Mouse (Mus musculus): ENCODE measurements around the gene Eml4. TPM values are rescaled to one million over a fixed set of nuclear protein-coding genes. Genes with fewer than 3 reads are reported as not detected.

Gene Eml4
- polyA plus RNA-seq, 1 experiment from 2014 or later = 31.7 TPM

DNA sequence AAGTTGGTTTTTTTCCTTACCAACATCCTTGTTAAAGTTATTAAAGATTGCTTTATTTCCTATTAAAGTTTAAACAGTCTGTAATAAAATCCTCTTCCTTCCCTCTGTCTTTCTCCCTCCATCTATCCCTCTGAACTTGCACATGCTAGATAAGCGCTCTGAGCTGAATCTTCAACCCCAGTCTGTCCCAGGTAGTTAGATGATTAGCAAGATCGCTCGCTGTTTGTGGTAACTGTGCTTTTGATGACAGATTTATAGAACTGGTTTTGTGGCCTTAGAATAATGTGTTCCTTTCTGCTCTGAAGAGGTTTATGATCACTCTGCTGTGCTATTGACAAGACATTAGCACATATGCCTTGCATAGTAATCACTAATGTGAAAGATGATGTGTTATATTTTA lies 25.1 kb downstream of the Eml4 start:
- H3K36me3 ChIP-seq (ENCODE audit: control insufficient read depth, insufficient read depth) = no peaks in the 10 kb centered on the region

DNA sequence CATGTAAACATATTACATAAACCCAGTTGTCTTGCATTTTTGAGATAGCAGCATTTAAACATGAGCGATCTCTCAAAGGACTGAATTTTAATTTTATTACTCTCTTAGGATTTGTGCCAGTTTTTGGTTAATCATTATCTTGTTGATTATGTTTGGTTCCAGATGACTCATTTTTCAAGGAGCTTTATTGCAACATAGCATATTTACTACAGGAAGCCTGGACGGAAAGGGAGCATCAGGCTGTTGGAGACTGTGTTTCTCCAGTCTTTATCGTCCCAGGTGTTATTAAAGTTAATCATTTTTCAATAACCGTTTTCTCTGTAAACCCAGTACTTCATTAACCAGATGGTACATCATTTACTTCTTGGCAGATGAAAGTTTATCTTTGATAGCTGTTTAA lies 26.1 kb downstream of the Eml4 start:
- H3K27ac ChIP-seq (ENCODE audit: low read length) = no peak overlapping the region
- no peak overlapping the region for H3K9ac ChIP-seq (replicated peaks; ENCODE audit: low read depth, low read length)
- no peaks in the 10 kb centered on the region for H3K9me3 ChIP-seq (ENCODE audit: control insufficient read depth, low read length)
- no peak for ATAC-seq
- H3K36me3 ChIP-seq (ENCODE audit: control insufficient read depth, insufficient read depth) = no peaks in the 10 kb centered on the region
- H3K4me3 ChIP-seq (replicated peaks; ENCODE audit: low read length) = no peak overlapping the region
- peaks cover 9% of the 10 kb centered on the region for H3K4me1 ChIP-seq (replicated peaks; ENCODE audit: control insufficient read depth, insufficient read depth, low read length)
- 70% methylated on average over 4 of the region's 4 CpGs for WGBS
- H3K4me2 ChIP-seq (ENCODE audit: low read length) = no peak overlapping the region
- no peaks in the 10 kb centered on the region for H3K27me3 ChIP-seq (replicated peaks; ENCODE audit: control insufficient read depth, insufficient read depth, low read length)

More for the DNA sequence above, 25.1 kb downstream of the Eml4 start:
- no peak overlapping the region for H3K9ac ChIP-seq (replicated peaks; ENCODE audit: low read depth, low read length)
- 92% methylated on average over 3 of the region's 3 CpGs for WGBS
- H3K4me2 ChIP-seq (ENCODE audit: low read length) = no peak overlapping the region
- peaks cover 9% of the 10 kb centered on the region for H3K4me1 ChIP-seq (replicated peaks; ENCODE audit: control insufficient read depth, insufficient read depth, low read length)
- no peak overlapping the region for H3K27ac ChIP-seq (ENCODE audit: low read length)
- ATAC-seq = no peak
- no peaks in the 10 kb centered on the region for H3K9me3 ChIP-seq (ENCODE audit: control insufficient read depth, low read length)
- no peaks in the 10 kb centered on the region for H3K27me3 ChIP-seq (replicated peaks; ENCODE audit: control insufficient read depth, insufficient read depth, low read length)
- no peak overlapping the region for H3K4me3 ChIP-seq (replicated peaks; ENCODE audit: low read length)

DNA sequence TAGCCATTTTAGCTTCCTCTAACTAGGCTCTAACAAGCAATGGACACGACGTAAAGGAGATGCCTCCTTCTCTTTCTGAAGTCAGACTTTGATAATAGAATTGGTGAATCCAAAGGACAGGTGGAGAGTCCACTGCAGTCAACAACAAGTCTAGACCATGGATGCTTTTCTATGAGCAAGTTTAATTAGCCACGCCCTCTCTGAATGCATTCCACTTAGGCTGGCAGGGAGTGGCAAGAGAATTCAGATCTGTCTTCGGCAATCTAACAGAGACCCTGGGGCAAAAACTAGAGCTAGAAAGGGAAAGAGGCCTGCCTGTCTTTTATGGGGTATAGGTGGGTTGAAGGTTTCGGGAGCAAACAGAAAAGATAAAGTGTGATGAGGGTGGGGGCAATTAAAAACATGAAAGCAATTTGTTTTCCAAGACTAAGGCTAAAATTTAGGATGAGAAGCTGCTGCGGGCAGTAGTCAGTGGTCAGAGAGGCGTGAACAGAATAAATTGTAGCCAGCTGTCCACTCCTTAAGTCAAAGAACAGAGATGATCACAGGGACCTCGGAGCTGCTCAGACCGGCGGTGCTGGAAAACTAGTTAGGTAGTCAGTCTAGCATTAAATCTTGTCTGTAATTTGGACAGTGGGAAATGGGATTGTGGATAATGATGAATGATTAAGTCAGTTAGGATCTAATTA lies 27.2 kb downstream of the Eml4 start:
- H3K4me1 ChIP-seq (replicated peaks; ENCODE audit: control insufficient read depth, insufficient read depth, low read length) = peaks cover 9% of the 10 kb centered on the region
- H3K27ac ChIP-seq (ENCODE audit: low read length) = no peak overlapping the region
- ATAC-seq = no peak
- H3K9me3 ChIP-seq (ENCODE audit: control insufficient read depth, low read length) = no peaks in the 10 kb centered on the region
- H3K4me2 ChIP-seq (ENCODE audit: low read length) = no peak overlapping the region
- WGBS = 64% methylated on average over 10 of the region's 10 CpGs
- H3K9ac ChIP-seq (replicated peaks; ENCODE audit: low read depth, low read length) = no peak overlapping the region
- H3K36me3 ChIP-seq (ENCODE audit: control insufficient read depth, insufficient read depth) = no peaks in the 10 kb centered on the region
- H3K4me3 ChIP-seq (replicated peaks; ENCODE audit: low read length) = no peak overlapping the region
- H3K27me3 ChIP-seq (replicated peaks; ENCODE audit: control insufficient read depth, insufficient read depth, low read length) = no peaks in the 10 kb centered on the region

DNA sequence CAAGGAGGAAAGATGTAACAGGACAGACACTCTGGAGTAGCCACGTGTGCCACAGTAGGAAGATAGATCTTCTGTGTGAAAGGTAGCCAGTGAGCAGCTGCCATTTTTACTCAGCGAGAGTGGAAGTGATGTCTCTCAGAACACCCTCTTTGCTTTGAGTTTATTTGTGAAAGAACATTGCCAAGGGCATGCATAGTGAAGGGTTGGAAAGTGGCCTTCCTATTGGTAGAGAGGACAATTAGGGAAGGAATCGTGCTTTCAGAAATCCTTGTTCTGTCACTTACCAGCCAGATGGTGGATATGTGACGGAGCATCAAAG lies 27.7 kb downstream of the Eml4 start:
- Histone ChIP-seq H3K4me1 (replicated peaks; ENCODE audit: control insufficient read depth, insufficient read depth, low read length) (peaks cover 9% of the 10 kb centered on the region), H3K27me3 (replicated peaks; ENCODE audit: control insufficient read depth, insufficient read depth, low read length) (no peaks in the 10 kb centered on the region), H3K9ac (replicated peaks; ENCODE audit: low read depth, low read length) (no peak overlapping the region), H3K9me3 (ENCODE audit: control insufficient read depth, low read length) (no peaks in the 10 kb centered on the region), H3K4me2 (ENCODE audit: low read length) (no peak overlapping the region), H3K4me3 (replicated peaks; ENCODE audit: low read length) (no peak overlapping the region), H3K36me3 (ENCODE audit: control insufficient read depth, insufficient read depth) (no peaks in the 10 kb centered on the region), H3K27ac (ENCODE audit: low read length) (no peak overlapping the region)
- 35% methylated on average over 4 of the region's 4 CpGs for WGBS
- peak; percentile 57; the same call in 1 of the 2 replicates for ATAC-seq

DNA sequence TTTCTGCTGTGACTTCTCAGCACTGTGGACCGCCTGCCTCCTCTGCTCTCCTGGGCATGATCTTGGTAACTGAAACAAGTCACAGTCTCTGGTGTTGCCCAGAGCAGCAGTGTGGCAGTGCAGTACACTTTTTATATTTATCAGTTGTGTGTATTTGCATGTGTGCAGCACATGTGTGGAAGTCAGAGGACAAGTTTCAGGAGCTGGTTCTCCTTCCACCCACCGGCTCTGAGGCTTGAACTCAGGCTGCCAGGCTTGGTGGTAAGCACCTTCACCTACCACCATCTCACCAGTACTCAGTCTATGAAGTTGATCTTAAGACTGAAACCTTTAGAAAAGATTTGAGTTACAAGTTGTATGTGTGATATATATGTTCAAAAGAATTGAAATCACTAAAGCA lies 28.6 kb downstream of the Eml4 start:
- H3K4me2 ChIP-seq (ENCODE audit: low read length) = no peak overlapping the region
- no peak for ATAC-seq
- no peaks in the 10 kb centered on the region for H3K27me3 ChIP-seq (replicated peaks; ENCODE audit: control insufficient read depth, insufficient read depth, low read length)
- H3K27ac ChIP-seq (ENCODE audit: low read length) = no peak overlapping the region
- no peak overlapping the region for H3K9ac ChIP-seq (replicated peaks; ENCODE audit: low read depth, low read length)
- H3K4me3 ChIP-seq (replicated peaks; ENCODE audit: low read length) = no peak overlapping the region
- H3K4me1 ChIP-seq (replicated peaks; ENCODE audit: control insufficient read depth, insufficient read depth, low read length) = peaks cover 9% of the 10 kb centered on the region
- 93% methylated on average over 2 of the region's 2 CpGs for WGBS
- no peaks in the 10 kb centered on the region for H3K9me3 ChIP-seq (ENCODE audit: control insufficient read depth, low read length)
- no peaks in the 10 kb centered on the region for H3K36me3 ChIP-seq (ENCODE audit: control insufficient read depth, insufficient read depth)

DNA sequence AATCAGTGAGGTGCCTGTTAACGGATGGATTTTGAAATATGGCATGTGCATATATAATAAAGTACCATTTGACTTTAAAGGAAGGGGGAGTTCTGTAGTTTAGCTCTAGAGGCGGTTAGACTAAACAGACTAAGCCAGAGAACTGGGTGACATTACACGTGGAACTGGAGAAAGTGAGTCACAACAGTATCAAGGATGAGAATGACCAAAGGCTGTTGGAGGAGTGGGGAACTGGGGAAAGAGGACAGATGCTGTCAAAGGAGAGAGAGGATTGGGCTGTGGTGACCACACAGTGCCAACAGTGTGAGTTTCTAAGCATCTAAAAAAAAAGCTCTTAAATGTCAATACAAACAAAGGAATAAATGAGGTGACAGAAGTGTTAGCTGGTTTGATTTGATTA lies 29.1 kb downstream of the Eml4 start:
- no peak overlapping the region for H3K4me2 ChIP-seq (ENCODE audit: low read length)
- H3K4me1 ChIP-seq (replicated peaks; ENCODE audit: control insufficient read depth, insufficient read depth, low read length) = peaks cover 9% of the 10 kb centered on the region
- no peak for ATAC-seq
- no peaks in the 10 kb centered on the region for H3K36me3 ChIP-seq (ENCODE audit: control insufficient read depth, insufficient read depth)
- WGBS = 75% methylated on average over 3 of the region's 3 CpGs
- no peaks in the 10 kb centered on the region for H3K27me3 ChIP-seq (replicated peaks; ENCODE audit: control insufficient read depth, insufficient read depth, low read length)
- no peak overlapping the region for H3K27ac ChIP-seq (ENCODE audit: low read length)
- no peak overlapping the region for H3K4me3 ChIP-seq (replicated peaks; ENCODE audit: low read length)
- H3K9me3 ChIP-seq (ENCODE audit: control insufficient read depth, low read length) = no peaks in the 10 kb centered on the region
- H3K9ac ChIP-seq (replicated peaks; ENCODE audit: low read depth, low read length) = no peak overlapping the region

DNA sequence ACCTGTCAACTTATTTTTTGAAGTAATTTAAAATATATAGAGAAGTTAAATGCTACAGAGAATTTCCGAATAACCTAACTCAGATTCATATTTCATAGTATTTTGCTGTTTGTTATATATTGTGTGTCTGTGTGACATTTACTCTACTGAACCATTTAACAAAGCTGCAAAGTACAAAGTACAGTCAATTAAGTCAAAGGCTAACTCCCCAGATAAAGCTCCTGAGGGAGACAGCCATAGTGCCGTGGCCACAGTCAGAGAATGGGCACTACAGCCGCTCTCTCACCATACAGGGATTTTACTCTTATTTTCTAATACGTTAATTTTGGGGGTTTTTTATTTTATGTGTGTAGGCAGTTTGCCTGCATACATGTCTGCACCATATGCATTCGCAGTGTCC lies 32.0 kb downstream of the Eml4 start:
- H3K27me3 ChIP-seq (replicated peaks; ENCODE audit: control insufficient read depth, insufficient read depth, low read length) = no peaks in the 10 kb centered on the region
- no peak for ATAC-seq
- no peaks in the 10 kb centered on the region for H3K9me3 ChIP-seq (ENCODE audit: control insufficient read depth, low read length)
- WGBS = 95% methylated on average over 5 of the region's 5 CpGs
- no peak overlapping the region for H3K27ac ChIP-seq (ENCODE audit: low read length)
- no peak overlapping the region for H3K4me3 ChIP-seq (replicated peaks; ENCODE audit: low read length)
- H3K36me3 ChIP-seq (ENCODE audit: control insufficient read depth, insufficient read depth) = no peaks in the 10 kb centered on the region
- peaks cover 8% of the 10 kb centered on the region for H3K4me1 ChIP-seq (replicated peaks; ENCODE audit: control insufficient read depth, insufficient read depth, low read length)
- H3K4me2 ChIP-seq (ENCODE audit: low read length) = no peak overlapping the region
- H3K9ac ChIP-seq (replicated peaks; ENCODE audit: low read depth, low read length) = no peak overlapping the region

DNA sequence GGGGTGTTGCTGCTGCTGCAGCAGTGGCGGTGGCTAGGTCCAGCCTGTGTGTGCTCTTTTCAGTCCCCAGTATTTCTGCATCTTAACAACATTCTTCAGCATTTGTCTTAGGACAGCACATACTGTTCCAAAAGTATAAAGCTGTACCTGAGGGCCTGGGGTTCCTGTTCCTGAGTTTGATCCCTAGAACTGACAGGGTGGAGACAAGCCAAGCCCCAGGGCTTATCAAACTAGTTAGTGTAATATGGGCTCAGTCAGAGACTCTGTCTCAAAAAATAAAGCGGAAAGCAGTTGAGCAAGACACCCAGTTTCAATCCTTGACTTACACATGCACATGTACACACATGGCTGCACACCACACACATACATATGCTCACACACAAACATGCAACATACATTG lies 34.2 kb downstream of the Eml4 start:
- no peaks in the 10 kb centered on the region for H3K9me3 ChIP-seq (ENCODE audit: control insufficient read depth, low read length)
- no peak overlapping the region for H3K9ac ChIP-seq (replicated peaks; ENCODE audit: low read depth, low read length)
- H3K4me2 ChIP-seq (ENCODE audit: low read length) = no peak overlapping the region
- no peaks in the 10 kb centered on the region for H3K27me3 ChIP-seq (replicated peaks; ENCODE audit: control insufficient read depth, insufficient read depth, low read length)
- H3K27ac ChIP-seq (ENCODE audit: low read length) = no peak overlapping the region
- WGBS = 94% methylated on average over 2 of the region's 2 CpGs
- H3K4me1 ChIP-seq (replicated peaks; ENCODE audit: control insufficient read depth, insufficient read depth, low read length) = no peaks in the 10 kb centered on the region
- no peaks in the 10 kb centered on the region for H3K36me3 ChIP-seq (ENCODE audit: control insufficient read depth, insufficient read depth)
- H3K4me3 ChIP-seq (replicated peaks; ENCODE audit: low read length) = no peak overlapping the region
- ATAC-seq = no peak

DNA sequence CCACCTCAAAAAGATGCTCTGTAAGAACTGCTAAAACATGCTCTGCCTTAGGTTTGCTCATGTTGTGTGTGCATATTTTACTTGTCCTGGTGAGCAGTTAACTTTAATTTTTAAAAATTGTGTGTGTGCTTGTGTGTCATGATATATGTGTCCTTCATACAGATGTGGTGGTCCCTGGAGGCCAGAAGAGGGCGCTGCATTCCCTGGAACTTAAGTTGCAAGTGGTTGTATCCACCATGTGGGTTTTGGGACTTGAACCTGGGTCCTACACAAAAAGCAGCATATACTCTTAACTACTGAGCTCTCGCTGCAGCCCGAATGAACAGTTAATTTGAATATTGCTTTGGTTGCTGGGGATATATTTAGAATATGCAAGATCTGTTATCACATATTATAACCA lies 36.4 kb downstream of the Eml4 start:
- Histone ChIP-seq H3K9me3 (ENCODE audit: control insufficient read depth, low read length) (no peaks in the 10 kb centered on the region), H3K27ac (ENCODE audit: low read length) (no peak overlapping the region), H3K4me1 (replicated peaks; ENCODE audit: control insufficient read depth, insufficient read depth, low read length) (no peaks in the 10 kb centered on the region), H3K4me2 (ENCODE audit: low read length) (no peak overlapping the region), H3K36me3 (ENCODE audit: control insufficient read depth, insufficient read depth) (no peaks in the 10 kb centered on the region), H3K9ac (replicated peaks; ENCODE audit: low read depth, low read length) (no peak overlapping the region), H3K4me3 (replicated peaks; ENCODE audit: low read length) (no peak overlapping the region), H3K27me3 (replicated peaks; ENCODE audit: control insufficient read depth, insufficient read depth, low read length) (no peaks in the 10 kb centered on the region)
- WGBS = 82% methylated on average over 3 of the region's 3 CpGs
- no peak for ATAC-seq

DNA sequence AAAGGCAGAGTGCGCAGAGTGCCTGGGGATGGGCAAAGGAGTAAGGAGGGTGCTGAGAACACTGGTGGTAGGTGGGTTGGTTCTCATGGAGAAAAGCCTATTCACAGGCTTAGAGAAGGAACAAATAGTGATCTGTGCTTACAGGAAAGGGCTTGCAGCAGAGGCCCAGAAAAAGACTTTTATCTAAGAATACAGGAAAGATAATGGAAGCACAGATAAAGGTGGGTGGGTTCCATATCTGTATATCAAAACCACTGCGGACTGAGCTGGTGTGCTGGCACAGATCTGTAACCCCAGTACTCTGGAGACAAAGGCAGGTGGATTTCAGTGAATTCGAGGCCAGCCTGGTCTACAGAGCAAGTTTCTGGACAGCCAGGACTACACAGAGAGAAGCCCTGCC lies 43.3 kb downstream of the Eml4 start:
- WGBS = 88% methylated on average over 3 of the region's 3 CpGs
- Histone ChIP-seq H3K4me2 (ENCODE audit: low read length) (no peak overlapping the region), H3K9ac (replicated peaks; ENCODE audit: low read depth, low read length) (no peak overlapping the region), H3K4me3 (replicated peaks; ENCODE audit: low read length) (no peak overlapping the region), H3K36me3 (ENCODE audit: control insufficient read depth, insufficient read depth) (no peaks in the 10 kb centered on the region), H3K9me3 (ENCODE audit: control insufficient read depth, low read length) (no peaks in the 10 kb centered on the region), H3K27ac (ENCODE audit: low read length) (no peak overlapping the region), H3K4me1 (replicated peaks; ENCODE audit: control insufficient read depth, insufficient read depth, low read length) (0 out of 2 replicates have a peak, but pooled peaks cover 2% of the 10 kb centered on the region), H3K27me3 (replicated peaks; ENCODE audit: control insufficient read depth, insufficient read depth, low read length) (no peaks in the 10 kb centered on the region)
- no peak for ATAC-seq
